Mouse (Mus musculus): Measurements from ENCODE around the gene B2m.

DNA sequence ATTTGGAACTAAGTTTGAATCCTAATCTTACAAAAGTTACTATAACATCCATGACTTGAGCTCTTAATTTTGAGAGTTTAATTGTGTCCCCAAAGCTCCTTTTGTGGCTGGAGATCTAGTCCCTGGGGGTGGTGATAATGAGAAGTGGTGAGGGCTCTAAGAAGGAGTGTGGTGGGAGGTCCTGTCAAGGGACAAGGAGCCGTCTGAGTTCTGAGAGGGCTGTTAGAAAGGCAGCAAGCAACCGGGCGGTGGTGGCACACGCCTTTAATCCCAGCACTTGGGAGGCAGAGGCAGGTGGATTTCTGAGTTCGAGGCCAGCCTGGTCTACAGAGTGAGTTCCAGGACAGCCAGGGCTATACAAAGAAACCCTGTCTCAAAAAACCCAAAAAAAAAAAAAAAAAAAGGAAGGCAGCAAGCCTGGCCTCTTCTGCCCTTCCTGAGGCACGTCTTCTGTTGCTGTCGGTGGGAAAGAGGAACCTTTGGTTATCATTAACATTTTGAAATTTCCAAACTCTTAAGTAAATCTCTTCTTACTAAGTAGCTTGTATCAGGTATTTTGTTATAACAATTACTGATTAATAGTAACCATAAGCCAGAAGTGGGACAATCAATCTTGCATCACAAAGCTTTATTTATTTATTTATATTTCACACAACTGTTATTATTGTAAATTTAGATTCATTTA, 6.3 kb downstream of the B2m start:
- no peak for TF ChIP-seq POLR2A (IDR thresholded peaks at IDR 0.05; ENCODE audit: borderline replicate concordance, extremely low read depth, low read depth, low read length)
- no peak for TF ChIP-seq CTCF (IDR thresholded peaks at IDR 0.05; ENCODE audit: insufficient read depth, low read length)
